Mouse (Mus musculus): ENCODE measurements at regions not wholly inside any gene's neighbourhood (a gene's known extent, or its start where the extent isn't known, plus 50 kb on each side); places are given as distances from the start of the nearest gene placed in this dataset.

DNA sequence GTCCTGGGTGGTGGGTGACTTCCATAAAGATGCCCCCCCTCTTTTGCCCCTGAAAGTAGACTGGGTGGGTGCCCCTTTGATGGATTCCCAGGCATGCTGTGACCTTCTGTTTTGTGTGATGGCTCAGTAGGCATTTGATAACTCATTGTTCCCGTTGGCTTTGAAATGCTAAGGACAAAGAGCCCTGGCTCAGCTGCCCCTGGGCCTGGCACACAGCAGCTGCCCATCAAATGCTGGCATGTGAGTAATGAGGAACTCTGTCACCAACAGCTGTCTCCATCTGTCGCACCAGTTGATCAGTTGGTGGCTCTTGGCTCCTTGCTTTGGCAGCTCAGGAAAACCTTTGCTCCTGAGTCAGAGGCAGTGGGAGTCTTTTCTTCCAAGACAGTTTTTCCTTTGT lies 264.8 kb upstream of the Cxcr4 start:
- H3K27me3 ChIP-seq (replicated peaks): no peaks in the 10 kb centered on the region
- dilution Hi-C loops (cut with MboI; ENCODE audit: extremely low pct_ligation_motif_present, extremely low pct_unique_long_range_greater_than_20kb, low sequenced_read_pairs) (no loop called here), in situ Hi-C loops (cut with MboI; ENCODE audit: low pct_ligation_motif_present, low pct_unique_long_range_greater_than_20kb, low sequenced_read_pairs) (loop anchor here (25.0 kb wide), 3 partner anchors 155 to 380 kb away; no protein-coding TSS in a partner anchor)
- TF ChIP-seq MAX (IDR thresholded peaks at IDR 0.05; ENCODE audit: low read length): no peak
- no peaks in the 10 kb centered on the region for H3K79me2 ChIP-seq (replicated peaks; ENCODE audit: control insufficient read depth, extremely low read depth, insufficient read depth, poor library complexity, severe bottlenecking)
- H3K4me3 ChIP-seq (replicated peaks in 1 of 3; ENCODE audit: low read depth in 2 of 3, low read length in 2 of 3, poor library complexity in 1 of 3): no peak overlapping the region
- H3K27ac ChIP-seq (ENCODE audit: insufficient read depth, low read depth): no peak overlapping the region
- no peak overlapping the region for H3K9ac ChIP-seq (ENCODE audit: insufficient read depth, low read depth)
- no peak overlapping the region for H3K4me2 ChIP-seq (ENCODE audit: insufficient read depth, low read depth, poor library complexity, severe bottlenecking)
- H3K9me3 ChIP-seq (replicated peaks; ENCODE audit: low read length): no peaks in the 10 kb centered on the region
- DNase-seq (ENCODE audit: extremely low read depth): no peak
- peaks cover 0 to 6% of the 10 kb centered on the region in 2 experiments; a peak in 2 of 4 replicates for H3K4me1 ChIP-seq (ENCODE audit: control insufficient read depth in 1 of 2, insufficient read depth in 2 of 2)
- H3K36me3 ChIP-seq (replicated peaks in 1 of 2; ENCODE audit: control insufficient read depth in 1 of 2, insufficient read depth in 1 of 2, low read length in 1 of 2): no peaks in the 10 kb centered on the region

DNA sequence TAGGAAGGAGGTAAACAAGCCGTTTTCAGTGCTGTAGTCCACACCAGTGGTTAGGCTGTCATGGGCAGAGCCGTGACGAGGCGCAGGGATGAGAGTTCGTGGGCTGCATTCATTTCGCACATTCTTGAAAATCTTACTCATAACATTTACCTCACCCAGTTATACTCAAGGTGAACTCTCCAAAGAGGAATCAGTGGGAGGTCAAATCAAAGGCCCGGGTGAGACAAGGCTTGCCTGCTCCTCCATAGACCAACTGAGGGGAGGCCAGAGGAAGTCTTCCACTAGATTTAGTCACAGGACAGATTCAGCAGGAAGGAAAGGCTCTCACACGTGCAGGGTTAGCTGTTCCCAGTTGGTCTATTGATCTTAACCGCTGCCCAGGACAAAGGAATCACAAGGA lies 262.6 kb upstream of the Cxcr4 start:
- Histone ChIP-seq H3K4me2 (ENCODE audit: insufficient read depth, low read depth, poor library complexity, severe bottlenecking) (no peak overlapping the region), H3K27ac (ENCODE audit: insufficient read depth, low read depth) (no peak overlapping the region), H3K4me1 (ENCODE audit: control insufficient read depth in 1 of 2, insufficient read depth in 2 of 2) (no peaks in the 10 kb centered on the region), H3K27me3 (replicated peaks) (no peaks in the 10 kb centered on the region), H3K9me3 (replicated peaks; ENCODE audit: low read length) (no peaks in the 10 kb centered on the region), H3K36me3 (replicated peaks in 1 of 2; ENCODE audit: control insufficient read depth in 1 of 2, insufficient read depth in 1 of 2, low read length in 1 of 2) (no peaks in the 10 kb centered on the region), H3K4me3 (replicated peaks in 1 of 3; ENCODE audit: low read depth in 2 of 3, low read length in 2 of 3, poor library complexity in 1 of 3) (no peak overlapping the region), H3K9ac (ENCODE audit: insufficient read depth, low read depth) (no peak overlapping the region), H3K79me2 (replicated peaks; ENCODE audit: control insufficient read depth, extremely low read depth, insufficient read depth, poor library complexity, severe bottlenecking) (no peaks in the 10 kb centered on the region)
- dilution Hi-C loops (cut with MboI; ENCODE audit: extremely low pct_ligation_motif_present, extremely low pct_unique_long_range_greater_than_20kb, low sequenced_read_pairs) (no loop called here), in situ Hi-C loops (cut with MboI; ENCODE audit: low pct_ligation_motif_present, low pct_unique_long_range_greater_than_20kb, low sequenced_read_pairs) (loop anchor here (25.0 kb wide), 3 partner anchors 158 to 383 kb away; no protein-coding TSS in a partner anchor)
- TF ChIP-seq E2F4 (IDR thresholded peaks at IDR 0.05; ENCODE audit: insufficient replicate concordance, low read depth, low read length): no peak
- no peak for TF ChIP-seq MEF2A (IDR thresholded peaks at IDR 0.05; ENCODE audit: borderline replicate concordance, low read depth, low read length)
- no peak for TF ChIP-seq CTCF (conservative IDR thresholded peaks at IDR 0.05 in 1 of 2, IDR thresholded peaks at IDR 0.05 in 1 of 2; ENCODE audit: low read depth in 2 of 2, low read length in 2 of 2)
- no peak for TF ChIP-seq CHD1 (IDR thresholded peaks at IDR 0.05; ENCODE audit: low read depth, low read length)
- TF ChIP-seq ELF1 (IDR thresholded peaks at IDR 0.05; ENCODE audit: low read depth, low read length): no peak
- TF ChIP-seq ZC3H11A (IDR thresholded peaks at IDR 0.05; ENCODE audit: low read depth, low read length): no peak
- DNase-seq (ENCODE audit: extremely low read depth): no peak

DNA sequence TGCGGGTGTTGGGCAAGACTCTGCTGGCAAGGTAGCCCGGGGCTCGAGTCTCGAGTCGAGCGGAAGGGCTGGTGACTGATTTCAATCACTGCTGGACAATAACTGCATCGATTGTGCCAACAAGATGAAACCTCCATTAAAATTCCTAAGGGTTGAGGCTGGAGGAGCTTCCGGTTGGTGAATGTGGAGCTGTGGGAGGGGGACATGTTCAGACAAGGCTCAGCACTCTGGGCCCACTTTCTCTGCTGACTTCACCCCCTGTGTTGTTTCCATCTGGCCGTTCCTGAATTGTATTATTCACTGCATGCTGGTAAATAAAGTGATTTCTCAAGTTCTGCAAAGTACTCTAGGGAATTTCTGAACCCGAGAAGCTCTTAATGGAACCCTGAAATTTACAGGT lies 261.2 kb upstream of the Cxcr4 start:
- H3K4me2 ChIP-seq (ENCODE audit: insufficient read depth, low read depth, poor library complexity, severe bottlenecking): no peak overlapping the region
- in situ Hi-C loops (cut with MboI; ENCODE audit: low pct_ligation_motif_present, low pct_unique_long_range_greater_than_20kb, low sequenced_read_pairs): loop anchor here (25.0 kb wide), 3 partner anchors 159 to 384 kb away; no protein-coding TSS in a partner anchor
- dilution Hi-C loops (cut with MboI; ENCODE audit: extremely low pct_ligation_motif_present, extremely low pct_unique_long_range_greater_than_20kb, low sequenced_read_pairs): no loop called here
- H3K27me3 ChIP-seq (replicated peaks): no peaks in the 10 kb centered on the region
- H3K9me3 ChIP-seq (replicated peaks; ENCODE audit: low read length): no peaks in the 10 kb centered on the region
- H3K27ac ChIP-seq (ENCODE audit: insufficient read depth, low read depth): no peak overlapping the region
- H3K4me1 ChIP-seq (ENCODE audit: control insufficient read depth in 1 of 2, insufficient read depth in 2 of 2): no peaks in the 10 kb centered on the region
- no peak for TF ChIP-seq MEF2A (IDR thresholded peaks at IDR 0.05; ENCODE audit: borderline replicate concordance, low read depth, low read length)
- TF ChIP-seq SMC3 (IDR thresholded peaks at IDR 0.05; ENCODE audit: low read depth, low read length): no peak
- no peak for TF ChIP-seq ZMIZ1 (IDR thresholded peaks at IDR 0.05; ENCODE audit: low read depth, low read length)
- no peak for TF ChIP-seq POLR2AphosphoS2 (IDR thresholded peaks at IDR 0.05; ENCODE audit: low read depth, low read length)
- TF ChIP-seq MAX (IDR thresholded peaks at IDR 0.05; ENCODE audit: low read length): no peak
- no peak for TF ChIP-seq MAZ (IDR thresholded peaks at IDR 0.05; ENCODE audit: low read depth, low read length)
- no peak for TF ChIP-seq USF1 (IDR thresholded peaks at IDR 0.05; ENCODE audit: low read depth, low read length)
- no peak for TF ChIP-seq RCOR1 (conservative IDR thresholded peaks at IDR 0.05; ENCODE audit: low read depth, low read length)
- TF ChIP-seq EP300 (IDR thresholded peaks at IDR 0.05; ENCODE audit: low read length): no peak
- no peak for TF ChIP-seq POLR2A (IDR thresholded peaks at IDR 0.05; ENCODE audit: low read depth, low read length)
- no peak for TF ChIP-seq ZC3H11A (IDR thresholded peaks at IDR 0.05; ENCODE audit: low read depth, low read length)
- TF ChIP-seq CHD1 (IDR thresholded peaks at IDR 0.05; ENCODE audit: low read depth, low read length): no peak
- no peak for TF ChIP-seq CHD2 (IDR thresholded peaks at IDR 0.05; ENCODE audit: low read length)
- TF ChIP-seq TBP (conservative IDR thresholded peaks at IDR 0.05; ENCODE audit: low read depth, low read length): no peak
- TF ChIP-seq PAX5 (IDR thresholded peaks at IDR 0.05; ENCODE audit: low read length): no peak
- TF ChIP-seq USF2 (conservative IDR thresholded peaks at IDR 0.05; ENCODE audit: low read depth, low read length): no peak
- TF ChIP-seq E2F4 (IDR thresholded peaks at IDR 0.05; ENCODE audit: insufficient replicate concordance, low read depth, low read length): no peak
- TF ChIP-seq HCFC1 (IDR thresholded peaks at IDR 0.05; ENCODE audit: low read depth, low read length): no peak
- no peak for TF ChIP-seq GABPA (IDR thresholded peaks at IDR 0.05; ENCODE audit: insufficient replicate concordance, low read depth, low read length)
- no peak overlapping the region for H3K9ac ChIP-seq (ENCODE audit: insufficient read depth, low read depth)
- H3K4me3 ChIP-seq (replicated peaks in 1 of 3; ENCODE audit: low read depth in 2 of 3, low read length in 2 of 3, poor library complexity in 1 of 3): no peak overlapping the region
- H3K79me2 ChIP-seq (replicated peaks; ENCODE audit: control insufficient read depth, extremely low read depth, insufficient read depth, poor library complexity, severe bottlenecking): no peaks in the 10 kb centered on the region
- DNase-seq (ENCODE audit: extremely low read depth): no peak
- H3K36me3 ChIP-seq (replicated peaks in 1 of 2; ENCODE audit: control insufficient read depth in 1 of 2, insufficient read depth in 1 of 2, low read length in 1 of 2): no peaks in the 10 kb centered on the region

All from CH12.LX (cell line).